Mouse (Mus musculus): ENCODE data around the gene Katnb1. TPM values are rescaled to one million over a fixed set of nuclear protein-coding genes. Genes with fewer than 3 reads are reported as not detected.

Katnb1 gene
- polyA plus RNA-seq, 1 experiment, result 2.6 TPM

- Histone ChIP-seq H3K36me3 (ENCODE audit: control insufficient read depth) (no peaks in the 10 kb centered on the region), H3K4me1 (ENCODE audit: control insufficient read depth) (peaks cover 40% of the 10 kb centered on the region), H3K27me3 (ENCODE audit: control insufficient read depth) (peaks cover 2% of the 10 kb centered on the region; the same call in 1 of the 2 replicates), H3K9me3 (ENCODE audit: control insufficient read depth, low read length) (no peaks in the 10 kb centered on the region), H3K4me3 (replicated peaks) (no peak within 1 kb of the TSS)
- no peak for TF ChIP-seq GATA1 (IDR thresholded peaks at IDR 0.05; ENCODE audit: low read length)
- no peak for TF ChIP-seq TAL1 (IDR thresholded peaks at IDR 0.05; ENCODE audit: low read length)
Observed at GRCm38 (mm10) chr8:95054927-95055510, 26.0 kb upstream of the Katnb1 start, which contains the start of gene Drc7. Drc7 (plus strand) TSS chr8:95055103.

- Histone ChIP-seq H3K4me3 (replicated peaks) (no peak overlapping the region), H3K27me3 (ENCODE audit: control insufficient read depth) (peaks cover 2% of the 10 kb centered on the region; the same call in 1 of the 2 replicates), H3K36me3 (ENCODE audit: control insufficient read depth) (no peaks in the 10 kb centered on the region), H3K4me1 (ENCODE audit: control insufficient read depth) (peaks cover 40% of the 10 kb centered on the region), H3K9me3 (ENCODE audit: control insufficient read depth, low read length) (no peaks in the 10 kb centered on the region)
- TF ChIP-seq TAL1 (IDR thresholded peaks at IDR 0.05; ENCODE audit: low read length), result peak; percentile 20; the same call in 1 of the 3 replicates
- no peak for TF ChIP-seq GATA1 (IDR thresholded peaks at IDR 0.05; ENCODE audit: low read length)
Observed at GRCm38 (mm10) chr8:95056414-95056813, 24.6 kb upstream of the Katnb1 start.

- H3K4me1 ChIP-seq (ENCODE audit: control insufficient read depth), result peaks cover 40% of the 10 kb centered on the region
- no peak overlapping the region for H3K4me3 ChIP-seq (replicated peaks)
- H3K36me3 ChIP-seq (ENCODE audit: control insufficient read depth), result no peaks in the 10 kb centered on the region
- peaks cover 2% of the 10 kb centered on the region; the same call in 1 of the 2 replicates for H3K27me3 ChIP-seq (ENCODE audit: control insufficient read depth)
- TF ChIP-seq GATA1 (IDR thresholded peaks at IDR 0.05; ENCODE audit: low read length), result no peak
- no peak for TF ChIP-seq TAL1 (IDR thresholded peaks at IDR 0.05; ENCODE audit: low read length)
- no peaks in the 10 kb centered on the region for H3K9me3 ChIP-seq (ENCODE audit: control insufficient read depth, low read length)
Observed at GRCm38 (mm10) chr8:95058661-95059060, 22.3 kb upstream of the Katnb1 start.

GRCm38 (mm10) chr8:95059812-95060533, 21.0 kb upstream of the Katnb1 start:
- Histone ChIP-seq H3K4me3 (replicated peaks) (no peak overlapping the region), H3K9me3 (ENCODE audit: control insufficient read depth, low read length) (no peaks in the 10 kb centered on the region), H3K27me3 (ENCODE audit: control insufficient read depth) (peaks cover 2% of the 10 kb centered on the region; the same call in 1 of the 2 replicates), H3K4me1 (ENCODE audit: control insufficient read depth) (peaks cover 31% of the 10 kb centered on the region), H3K36me3 (ENCODE audit: control insufficient read depth) (no peaks in the 10 kb centered on the region)
- TF ChIP-seq TAL1 (IDR thresholded peaks at IDR 0.05; ENCODE audit: low read length) (no peak), GATA1 (IDR thresholded peaks at IDR 0.05; ENCODE audit: low read length) (no peak)

- no peaks in the 10 kb centered on the region for H3K4me1 ChIP-seq (ENCODE audit: control insufficient read depth)
- no peaks in the 10 kb centered on the region for H3K27me3 ChIP-seq (ENCODE audit: control insufficient read depth)
- no peak overlapping the region for H3K4me3 ChIP-seq (replicated peaks)
- no peaks in the 10 kb centered on the region for H3K36me3 ChIP-seq (ENCODE audit: control insufficient read depth)
- H3K9me3 ChIP-seq (ENCODE audit: control insufficient read depth, low read length), result no peaks in the 10 kb centered on the region
- no peak for TF ChIP-seq TAL1 (IDR thresholded peaks at IDR 0.05; ENCODE audit: low read length)
- TF ChIP-seq GATA1 (IDR thresholded peaks at IDR 0.05; ENCODE audit: low read length), result no peak
Observed at GRCm38 (mm10) chr8:95064531-95064930, 16.5 kb upstream of the Katnb1 start.

- no peaks in the 10 kb centered on the region for H3K27me3 ChIP-seq (ENCODE audit: control insufficient read depth)
- TF ChIP-seq TAL1 (IDR thresholded peaks at IDR 0.05; ENCODE audit: low read length) (no peak), GATA1 (IDR thresholded peaks at IDR 0.05; ENCODE audit: low read length) (no peak)
- no peaks in the 10 kb centered on the region for H3K9me3 ChIP-seq (ENCODE audit: control insufficient read depth, low read length)
- no peaks in the 10 kb centered on the region for H3K4me1 ChIP-seq (ENCODE audit: control insufficient read depth)
- H3K36me3 ChIP-seq (ENCODE audit: control insufficient read depth), result no peaks in the 10 kb centered on the region
- H3K4me3 ChIP-seq (replicated peaks), result no peak overlapping the region
Observed at GRCm38 (mm10) chr8:95067582-95067981, 13.4 kb upstream of the Katnb1 start.

GRCm38 (mm10) chr8:95075504-95075903, 5.5 kb upstream of the Katnb1 start:
- TF ChIP-seq GATA1 (IDR thresholded peaks at IDR 0.05; ENCODE audit: low read length), result no peak
- TF ChIP-seq TAL1 (IDR thresholded peaks at IDR 0.05; ENCODE audit: low read length), result no peak
- H3K9me3 ChIP-seq (ENCODE audit: control insufficient read depth, low read length), result no peaks in the 10 kb centered on the region
- H3K36me3 ChIP-seq (ENCODE audit: control insufficient read depth), result no peaks in the 10 kb centered on the region
- H3K4me1 ChIP-seq (ENCODE audit: control insufficient read depth), result peaks cover 15% of the 10 kb centered on the region
- H3K27me3 ChIP-seq (ENCODE audit: control insufficient read depth), result no peaks in the 10 kb centered on the region
- H3K4me3 ChIP-seq (replicated peaks), result no peak overlapping the region

- H3K9me3 ChIP-seq (ENCODE audit: control insufficient read depth, low read length), result no peaks in the 10 kb centered on the region
- no peaks in the 10 kb centered on the region for H3K27me3 ChIP-seq (ENCODE audit: control insufficient read depth)
- no peak overlapping the region for H3K4me3 ChIP-seq (replicated peaks)
- H3K4me1 ChIP-seq (ENCODE audit: control insufficient read depth), result peaks cover 15% of the 10 kb centered on the region
- no peaks in the 10 kb centered on the region for H3K36me3 ChIP-seq (ENCODE audit: control insufficient read depth)
- TF ChIP-seq TAL1 (IDR thresholded peaks at IDR 0.05; ENCODE audit: low read length), result no peak
- TF ChIP-seq GATA1 (IDR thresholded peaks at IDR 0.05; ENCODE audit: low read length), result no peak
Observed at GRCm38 (mm10) chr8:95076151-95076550, 4.8 kb upstream of the Katnb1 start.

GRCm38 (mm10) chr8:95078055-95078454, 2.9 kb upstream of the Katnb1 start:
- peaks cover 7% of the 10 kb centered on the region for H3K36me3 ChIP-seq (ENCODE audit: control insufficient read depth)
- no peak overlapping the region for H3K4me3 ChIP-seq (replicated peaks)
- H3K27me3 ChIP-seq (ENCODE audit: control insufficient read depth), result no peaks in the 10 kb centered on the region
- H3K9me3 ChIP-seq (ENCODE audit: control insufficient read depth, low read length), result no peaks in the 10 kb centered on the region
- TF ChIP-seq TAL1 (IDR thresholded peaks at IDR 0.05; ENCODE audit: low read length), result no peak
- TF ChIP-seq GATA1 (IDR thresholded peaks at IDR 0.05; ENCODE audit: low read length), result no peak
- peaks cover 33% of the 10 kb centered on the region for H3K4me1 ChIP-seq (ENCODE audit: control insufficient read depth)
